Mouse (Mus musculus): ENCODE data around the gene Atxn7l1. TPM values are rescaled to one million over a fixed set of nuclear protein-coding genes. Genes with fewer than 3 reads are reported as not detected.

Gene Atxn7l1
- total RNA-seq, 1 experiment, result 3.9 TPM

DNA sequence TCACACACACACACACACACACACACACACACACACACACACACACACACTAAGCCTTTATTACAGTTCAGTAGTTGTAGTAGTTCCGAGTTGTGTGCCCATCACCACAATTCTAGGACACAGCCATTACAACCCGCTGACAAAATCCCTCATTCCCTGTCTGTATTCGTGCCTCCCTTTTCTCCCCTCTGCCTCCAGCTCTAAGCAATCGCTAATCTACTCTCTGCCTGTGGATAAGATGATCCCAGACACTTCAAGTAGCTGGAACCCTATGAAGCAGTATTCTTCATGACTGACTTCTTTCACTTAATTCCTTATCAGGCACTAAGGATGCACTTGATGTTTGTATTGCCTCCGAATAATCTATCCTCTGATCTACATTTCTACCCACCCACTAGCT, 257.5 kb downstream of the Atxn7l1 start:
- TF ChIP-seq HCFC1 (IDR thresholded peaks at IDR 0.05; ENCODE audit: borderline replicate concordance, insufficient read depth, low read length), result no peak
- no peak for TF ChIP-seq MAFK (IDR thresholded peaks at IDR 0.05; ENCODE audit: insufficient read depth, low read depth, low read length)
- in situ Hi-C loops (cut with MboI; ENCODE audit: low sequenced_read_pairs in 2 of 2, unreplicated experiment in 2 of 2), result no loop called here
- Histone ChIP-seq H3K9me3 (ENCODE audit: control insufficient read depth, insufficient read depth, low read depth, low read length) (no peaks in the 10 kb centered on the region), H3K36me3 (ENCODE audit: control insufficient read depth, insufficient read depth, low read length, poor library complexity, severe bottlenecking) (no peaks in the 10 kb centered on the region), H3K4me1 (ENCODE audit: control insufficient read depth in 2 of 2, insufficient read depth in 2 of 2, low read length in 2 of 2, poor library complexity in 1 of 2) (no peaks in the 10 kb centered on the region), H3K27ac (ENCODE audit: insufficient read depth, low read depth, low read length, poor library complexity, severe bottlenecking) (no peak overlapping the region), H3K9ac (ENCODE audit: insufficient read depth, low read depth, low read length, poor library complexity, severe bottlenecking) (no peak overlapping the region), H3K4me3 (ENCODE audit: insufficient read depth in 1 of 2, low read depth in 1 of 2, low read length in 2 of 2, poor library complexity in 1 of 2, severe bottlenecking in 1 of 2) (no peak overlapping the region)
- no peak for DNase-seq (ENCODE audit: low read depth, low spot score)

DNA sequence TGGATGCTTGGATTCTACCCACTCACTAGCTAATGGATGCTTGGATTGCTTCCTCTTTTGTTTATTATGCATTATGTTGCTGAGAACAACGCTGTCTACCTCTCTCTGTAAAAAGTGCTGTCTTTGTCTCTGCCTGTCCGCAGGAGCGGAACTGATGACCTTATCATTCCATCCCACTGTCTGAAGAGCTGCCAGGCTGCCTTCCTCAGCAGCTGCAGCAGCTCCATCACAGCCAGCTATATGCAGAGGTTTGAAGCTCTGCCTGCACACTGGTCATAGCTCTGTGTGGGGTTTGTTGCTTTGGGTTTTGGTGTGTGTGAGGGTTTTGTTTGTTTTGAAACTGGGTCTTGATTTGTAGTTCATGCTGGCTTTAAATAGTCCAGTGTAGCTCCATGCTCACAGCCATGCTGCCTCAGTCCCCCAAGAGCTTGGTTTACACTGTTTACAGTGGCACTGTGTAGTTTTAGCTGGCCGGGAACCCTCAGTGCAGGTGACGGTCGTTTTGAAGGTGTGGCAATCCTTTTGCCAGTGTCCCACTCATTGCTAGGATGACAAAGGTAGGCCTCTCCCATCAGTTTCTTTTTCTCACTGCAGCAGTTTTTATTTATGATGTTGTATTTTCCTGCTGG, 258.0 kb downstream of the Atxn7l1 start:
- Histone ChIP-seq H3K27ac (ENCODE audit: insufficient read depth, low read depth, low read length, poor library complexity, severe bottlenecking) (no peak overlapping the region), H3K9ac (ENCODE audit: insufficient read depth, low read depth, low read length, poor library complexity, severe bottlenecking) (no peak overlapping the region), H3K36me3 (ENCODE audit: control insufficient read depth, insufficient read depth, low read length, poor library complexity, severe bottlenecking) (no peaks in the 10 kb centered on the region), H3K4me1 (ENCODE audit: control insufficient read depth in 2 of 2, insufficient read depth in 2 of 2, low read length in 2 of 2, poor library complexity in 1 of 2) (no peaks in the 10 kb centered on the region), H3K4me3 (ENCODE audit: insufficient read depth in 1 of 2, low read depth in 1 of 2, low read length in 2 of 2, poor library complexity in 1 of 2, severe bottlenecking in 1 of 2) (no peak overlapping the region), H3K9me3 (ENCODE audit: control insufficient read depth, insufficient read depth, low read depth, low read length) (no peaks in the 10 kb centered on the region)
- TF ChIP-seq ZNF384 (IDR thresholded peaks at IDR 0.05; ENCODE audit: low read depth, low read length), result no peak
- TF ChIP-seq HCFC1 (IDR thresholded peaks at IDR 0.05; ENCODE audit: borderline replicate concordance, insufficient read depth, low read length), result no peak
- TF ChIP-seq MAFK (IDR thresholded peaks at IDR 0.05; ENCODE audit: insufficient read depth, low read depth, low read length), result no peak
- TF ChIP-seq ZC3H11A (IDR thresholded peaks at IDR 0.05; ENCODE audit: borderline replicate concordance, low read depth, low read length), result no peak
- no peak for DNase-seq (ENCODE audit: low read depth, low spot score)
- in situ Hi-C loops (cut with MboI; ENCODE audit: low sequenced_read_pairs in 2 of 2, unreplicated experiment in 2 of 2), result no loop called here

DNA sequence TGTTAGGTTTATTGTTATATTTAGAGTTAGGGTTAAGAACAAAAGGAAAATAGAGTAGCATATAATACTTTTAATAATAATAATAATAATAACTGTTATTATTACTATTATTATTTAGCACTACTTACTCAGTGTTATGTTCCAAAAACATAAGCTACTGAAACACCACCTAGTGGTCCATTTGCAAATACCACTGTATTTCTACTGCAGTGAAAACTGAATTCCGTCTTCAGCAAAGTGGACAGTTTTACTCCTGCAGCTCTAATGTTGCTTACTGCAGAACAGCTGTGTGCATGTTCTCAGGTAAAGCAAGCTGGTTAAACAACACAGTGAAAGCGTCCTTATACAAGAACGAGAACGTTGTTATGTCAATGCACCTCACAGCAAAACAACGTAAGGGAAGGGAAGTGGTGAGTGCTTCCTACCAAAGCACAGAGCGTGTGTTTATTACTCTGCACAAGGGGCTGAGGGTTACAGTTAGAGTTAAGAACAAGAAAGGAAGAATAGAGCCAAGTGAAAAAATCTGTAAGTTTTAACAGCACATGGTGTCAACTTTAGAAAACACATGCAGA, 264.2 kb downstream of the Atxn7l1 start:
- H3K4me1 ChIP-seq (ENCODE audit: control insufficient read depth in 2 of 2, insufficient read depth in 2 of 2, low read length in 2 of 2, poor library complexity in 1 of 2), result no peaks in the 10 kb centered on the region
- TF ChIP-seq ZC3H11A (IDR thresholded peaks at IDR 0.05; ENCODE audit: borderline replicate concordance, low read depth, low read length), result no peak
- no peak for TF ChIP-seq CHD2 (IDR thresholded peaks at IDR 0.05; ENCODE audit: low read depth, low read length)
- TF ChIP-seq HCFC1 (IDR thresholded peaks at IDR 0.05; ENCODE audit: borderline replicate concordance, insufficient read depth, low read length), result no peak
- TF ChIP-seq ZNF384 (IDR thresholded peaks at IDR 0.05; ENCODE audit: low read depth, low read length), result no peak
- no peak for TF ChIP-seq MAFK (IDR thresholded peaks at IDR 0.05; ENCODE audit: insufficient read depth, low read depth, low read length)
- DNase-seq (ENCODE audit: low read depth, low spot score), result no peak
- in situ Hi-C loops (cut with MboI; ENCODE audit: low sequenced_read_pairs in 2 of 2, unreplicated experiment in 2 of 2), result no loop called here
- no peak overlapping the region for H3K9ac ChIP-seq (ENCODE audit: insufficient read depth, low read depth, low read length, poor library complexity, severe bottlenecking)
- no peak overlapping the region for H3K27ac ChIP-seq (ENCODE audit: insufficient read depth, low read depth, low read length, poor library complexity, severe bottlenecking)
- H3K9me3 ChIP-seq (ENCODE audit: control insufficient read depth, insufficient read depth, low read depth, low read length), result no peaks in the 10 kb centered on the region
- H3K4me3 ChIP-seq (ENCODE audit: insufficient read depth in 1 of 2, low read depth in 1 of 2, low read length in 2 of 2, poor library complexity in 1 of 2, severe bottlenecking in 1 of 2), result no peak overlapping the region
- no peaks in the 10 kb centered on the region for H3K36me3 ChIP-seq (ENCODE audit: control insufficient read depth, insufficient read depth, low read length, poor library complexity, severe bottlenecking)

Other genes with a start within 250 kb of the Atxn7l1 start
- gene Sypl, start 193.8 kb upstream of the Atxn7l1 start, total RNA-seq (2012; rRNA removed), result 26.5 and 29.2 TPM in 2 replicates
- gene Cdhr3, start 54.8 kb upstream of the Atxn7l1 start, total RNA-seq (2012; rRNA removed), result not detected in 2 replicates
- gene Efcab10, start 247.2 kb downstream of the Atxn7l1 start, total RNA-seq (2012; rRNA removed), result 0.63 TPM in 1 of 2 replicates, not detected in the other